Mouse (Mus musculus): ENCODE results near the gene Pax5. TPM values are rescaled to one million over a fixed set of nuclear protein-coding genes. Genes with fewer than 3 reads are reported as not detected.
A peak's percentile ranks its signal among the peaks of the same experiment; 100 is the strongest.

Pax5 gene
- total RNA-seq, 2 experiments from 2014 or later, result 1.0 to 1.8 TPM

GRCm38 (mm10) chr4:44669485-44670181, 40.7 kb downstream of the Pax5 start:
- intact Hi-C loops (cut with DNase I), result loop anchor here (10.0 kb wide), 1 partner anchor 105 kb away; no protein-coding TSS in a partner anchor
- DNase-seq, result peak; percentile 32

- intact Hi-C loops (cut with DNase I), result loop anchor here (10.0 kb wide), 1 partner anchor 104 kb away; no protein-coding TSS in a partner anchor
- no peak for DNase-seq
Observed at GRCm38 (mm10) chr4:44668574-44668973, 41.7 kb downstream of the Pax5 start.

GRCm38 (mm10) chr4:44668172-44668571, 42.1 kb downstream of the Pax5 start:
- no peak for DNase-seq
- intact Hi-C loops (cut with DNase I), result loop anchor here (10.0 kb wide), 1 partner anchor 103 kb away; no protein-coding TSS in a partner anchor

- no peak for DNase-seq
- intact Hi-C loops (cut with DNase I), result loop anchor here (10.0 kb wide), 1 partner anchor 103 kb away; no protein-coding TSS in a partner anchor
Observed at GRCm38 (mm10) chr4:44667369-44667768, 42.9 kb downstream of the Pax5 start.

- intact Hi-C loops (cut with DNase I), result loop anchor here (10.0 kb wide), 1 partner anchor 100 kb away; no protein-coding TSS in a partner anchor
- no peak for DNase-seq
Observed at GRCm38 (mm10) chr4:44664767-44665056, 45.6 kb downstream of the Pax5 start.

GRCm38 (mm10) chr4:44664004-44664766, 46.1 kb downstream of the Pax5 start:
- peak; percentile 64 for DNase-seq
- intact Hi-C loops (cut with DNase I), result loop anchor here (10.0 kb wide), 1 partner anchor 99 kb away; no protein-coding TSS in a partner anchor

GRCm38 (mm10) chr4:44663489-44663888, 46.8 kb downstream of the Pax5 start:
- intact Hi-C loops (cut with DNase I), result loop anchor here (10.0 kb wide), 1 partner anchor 99 kb away; no protein-coding TSS in a partner anchor
- DNase-seq, result peak; percentile 15

GRCm38 (mm10) chr4:44645181-44645580, 65.1 kb downstream of the Pax5 start:
- DNase-seq, result no peak
- intact Hi-C loops (cut with DNase I), result no loop called here

- intact Hi-C loops (cut with DNase I), result no loop called here
- no peak for DNase-seq
Observed at GRCm38 (mm10) chr4:44641831-44642587, 68.3 kb downstream of the Pax5 start.

GRCm38 (mm10) chr4:44635618-44636017, 74.7 kb downstream of the Pax5 start:
- intact Hi-C loops (cut with DNase I), result no loop called here
- no peak for DNase-seq

- no peak for DNase-seq
- intact Hi-C loops (cut with DNase I), result no loop called here
Observed at GRCm38 (mm10) chr4:44633694-44634524, 76.4 kb downstream of the Pax5 start.

GRCm38 (mm10) chr4:44630059-44630458, 80.2 kb downstream of the Pax5 start:
- no peak for DNase-seq
- intact Hi-C loops (cut with DNase I), result no loop called here

GRCm38 (mm10) chr4:44627890-44628289, 82.4 kb downstream of the Pax5 start:
- intact Hi-C loops (cut with DNase I), result no loop called here
- DNase-seq, result no peak

GRCm38 (mm10) chr4:44625108-44625424, 85.2 kb downstream of the Pax5 start:
- intact Hi-C loops (cut with DNase I), result no loop called here
- DNase-seq, result no peak

GRCm38 (mm10) chr4:44624232-44625107, 85.8 kb downstream of the Pax5 start:
- DNase-seq, result no peak
- intact Hi-C loops (cut with DNase I), result no loop called here

- no peak for DNase-seq
- intact Hi-C loops (cut with DNase I), result no loop called here
Observed at GRCm38 (mm10) chr4:44623435-44623727, 86.9 kb downstream of the Pax5 start.

- DNase-seq, result no peak
- intact Hi-C loops (cut with DNase I), result no loop called here
Observed at GRCm38 (mm10) chr4:44622682-44623434, 87.4 kb downstream of the Pax5 start.

- DNase-seq, result no peak
- intact Hi-C loops (cut with DNase I), result no loop called here
Observed at GRCm38 (mm10) chr4:44620241-44620640, 90.0 kb downstream of the Pax5 start.
